Mouse (Mus musculus) intestine, postnatal 0 days (tissue): Measurements from ENCODE around the gene Cep112. TPM values are rescaled to one million over a fixed set of nuclear protein-coding genes. Genes with fewer than 3 reads are reported as not detected.

Experiments
- ATAC-seq: fragments of 200-750 bp; cut with Nextera tagmentation; 2 replicates; pipeline ENCODE4 v1.8.0; 2017; ENCODE audit warnings: mild to moderate bottlenecking, moderate TSS enrichment, moderate library complexity
- H3K27ac ChIP-seq: fragments of 300-500 bp; sonication (generic); 2 replicates; pipeline ENCODE4 v1.5.1; 2014; ENCODE audit warnings: mild to moderate bottlenecking, low read depth, low read length, moderate library complexity
- H3K27me3 ChIP-seq: fragments of 300-500 bp; sonication (generic); replicated peaks from 2 replicates; pipeline ENCODE4 v1.6.1; 2014; ENCODE audit warnings: low read length, mixed read lengths; ENCODE audit not compliant: control insufficient read depth, insufficient read depth
- H3K36me3 ChIP-seq: fragments of 300-500 bp; sonication (generic); 2 replicates; pipeline ENCODE4 v1.6.1; 2014; ENCODE audit warnings: mild to moderate bottlenecking, moderate library complexity; ENCODE audit not compliant: control insufficient read depth, insufficient read depth
- H3K4me1 ChIP-seq: fragments of 300-500 bp; sonication (generic); replicated peaks from 2 replicates; pipeline ENCODE4 v1.6.1; 2014; ENCODE audit warnings: antibody characterized with exemption, low read length, mixed read lengths; ENCODE audit not compliant: control insufficient read depth, insufficient read depth
- H3K4me2 ChIP-seq: fragments of 300-500 bp; sonication (generic); replicated peaks from 2 replicates; pipeline ENCODE4 v1.6.1; 2014; ENCODE audit warnings: low read depth, mild to moderate bottlenecking, moderate library complexity
- H3K4me3 ChIP-seq: fragments of 300-500 bp; sonication (generic); 2 replicates; pipeline ENCODE4 v1.5.1; 2014; ENCODE audit warnings: low read depth, low read length
- H3K9ac ChIP-seq: fragments of 300-500 bp; sonication (generic); 2 replicates; pipeline ENCODE4 v1.6.1; 2014; ENCODE audit warnings: mild to moderate bottlenecking, low read depth, low read length
- H3K9me3 ChIP-seq: fragments of 300-500 bp; sonication (generic); 2 replicates; pipeline ENCODE4 v1.6.1; 2016; ENCODE audit warnings: mixed run types; ENCODE audit not compliant: control insufficient read depth
- CTCF ChIP-seq: sonication (generic); IDR thresholded peaks from 2 replicates; pipeline ENCODE4 v1.5.1; 2016; ENCODE audit warnings: low read depth, mild to moderate bottlenecking, control low read depth, antibody characterized with exemption, moderate library complexity
- WGBS: fragments of 180-500 bp; shearing (Covaris S2); extraction: QIAGEN DNeasy Blood & Tissue Kit; methylation state at CpG from one replicate; pipeline ENCODE4 v1.1.7; 2014; 5-methylcytosine and 5-hydroxymethylcytosine counted together
- polyA plus RNA-seq: library from polyadenylated mRNA; unstranded; fragments of >200 nt; fragmentation: Nextera tagmentation; extraction: Ambion mirVana; gene quantifications from 2 replicates; pipeline ENCODE4 v1.2.1, GENCODE M21; 2015

Gene Cep112
- polyA plus RNA-seq, 1 experiment from 2014 or later = 3.9 TPM

GRCm38 (mm10) chr11:108799695-108800094, 374.7 kb downstream of the Cep112 start:
- ATAC-seq = no peak
- Histone ChIP-seq H3K9ac (no peak overlapping the region), H3K27me3 (no peaks in the 10 kb centered on the region), H3K4me3 (no peak overlapping the region), H3K9me3 (no peaks in the 10 kb centered on the region), H3K27ac (no peak overlapping the region), H3K4me2 (no peak overlapping the region), H3K36me3 (no peaks in the 10 kb centered on the region), H3K4me1 (no peaks in the 10 kb centered on the region)
- TF ChIP-seq CTCF = no peak
- WGBS = 46% methylated on average over 3 of the region's 3 CpGs

GRCm38 (mm10) chr11:108804030-108804429, 379.0 kb downstream of the Cep112 start:
- H3K27me3 ChIP-seq = no peaks in the 10 kb centered on the region
- no peak overlapping the region for H3K4me3 ChIP-seq
- no peaks in the 10 kb centered on the region for H3K36me3 ChIP-seq
- H3K4me1 ChIP-seq = no peaks in the 10 kb centered on the region
- no peaks in the 10 kb centered on the region for H3K9me3 ChIP-seq
- 89% methylated on average over 3 of the region's 3 CpGs for WGBS
- ATAC-seq = no peak
- H3K9ac ChIP-seq = no peak overlapping the region
- H3K4me2 ChIP-seq = no peak overlapping the region
- H3K27ac ChIP-seq = no peak overlapping the region
- no peak for TF ChIP-seq CTCF

GRCm38 (mm10) chr11:108805947-108806346, 381.0 kb downstream of the Cep112 start:
- H3K27ac ChIP-seq = no peak overlapping the region
- no peaks in the 10 kb centered on the region for H3K27me3 ChIP-seq
- TF ChIP-seq CTCF = no peak
- ATAC-seq = no peak
- H3K4me1 ChIP-seq = no peaks in the 10 kb centered on the region
- H3K9ac ChIP-seq = no peak overlapping the region
- WGBS = 74% methylated on average over 3 of the region's 3 CpGs
- H3K4me3 ChIP-seq = no peak overlapping the region
- H3K4me2 ChIP-seq = no peak overlapping the region
- H3K9me3 ChIP-seq = no peaks in the 10 kb centered on the region
- no peaks in the 10 kb centered on the region for H3K36me3 ChIP-seq

GRCm38 (mm10) chr11:108809626-108810025, 384.6 kb downstream of the Cep112 start:
- no peak overlapping the region for H3K4me2 ChIP-seq
- ATAC-seq = no peak
- WGBS = 83% methylated on average over 3 of the region's 3 CpGs
- H3K9ac ChIP-seq = no peak overlapping the region
- no peaks in the 10 kb centered on the region for H3K9me3 ChIP-seq
- H3K4me1 ChIP-seq = no peaks in the 10 kb centered on the region
- TF ChIP-seq CTCF = no peak
- H3K36me3 ChIP-seq = no peaks in the 10 kb centered on the region
- H3K27me3 ChIP-seq = no peaks in the 10 kb centered on the region
- H3K4me3 ChIP-seq = no peak overlapping the region
- H3K27ac ChIP-seq = no peak overlapping the region

- 69% methylated on average over 4 of the region's 4 CpGs for WGBS
- Histone ChIP-seq H3K36me3 (no peaks in the 10 kb centered on the region), H3K4me3 (no peak overlapping the region), H3K27ac (no peak overlapping the region), H3K9ac (no peak overlapping the region), H3K9me3 (no peaks in the 10 kb centered on the region), H3K4me2 (no peak overlapping the region), H3K4me1 (no peaks in the 10 kb centered on the region), H3K27me3 (no peaks in the 10 kb centered on the region)
- ATAC-seq = no peak
- no peak for TF ChIP-seq CTCF
These were observed 396.8 kb downstream of the Cep112 start for GRCm38 (mm10) chr11:108821771-108822170.

GRCm38 (mm10) chr11:108822257-108822656, 397.3 kb downstream of the Cep112 start:
- Histone ChIP-seq H3K27ac (no peak overlapping the region), H3K4me2 (no peak overlapping the region), H3K9me3 (no peaks in the 10 kb centered on the region), H3K36me3 (no peaks in the 10 kb centered on the region), H3K27me3 (no peaks in the 10 kb centered on the region), H3K4me1 (no peaks in the 10 kb centered on the region), H3K9ac (no peak overlapping the region), H3K4me3 (no peak overlapping the region)
- no peak for ATAC-seq
- 71% methylated on average over 7 of the region's 7 CpGs for whole genome bisulfite sequencing
- no peak for TF ChIP-seq CTCF

GRCm38 (mm10) chr11:108827321-108827720, 402.3 kb downstream of the Cep112 start:
- no peak overlapping the region for H3K4me2 ChIP-seq
- no peaks in the 10 kb centered on the region for H3K4me1 ChIP-seq
- no peak overlapping the region for H3K27ac ChIP-seq
- H3K9ac ChIP-seq = no peak overlapping the region
- no peak for ATAC-seq
- H3K9me3 ChIP-seq = no peaks in the 10 kb centered on the region
- H3K27me3 ChIP-seq = no peaks in the 10 kb centered on the region
- H3K4me3 ChIP-seq = no peak overlapping the region
- no peaks in the 10 kb centered on the region for H3K36me3 ChIP-seq
- TF ChIP-seq CTCF = no peak
